Mouse (Mus musculus) G1E (cell line): ENCODE results near the gene Slc2a1.

ENCODE experiments used
- CTCF ChIP-seq: IDR thresholded peaks from 2 replicates; pipeline ENCODE4 v1.5.1; 2012; ENCODE audit warnings: low read depth, low read length, inconsistent platforms, mixed read lengths
- GATA1 ChIP-seq: IDR thresholded peaks from 2 replicates; pipeline ENCODE4 v1.6.1; 2012; ENCODE audit warnings: borderline replicate concordance, low read length, inconsistent platforms, mixed read lengths

GRCm38 (mm10) chr4:119115611-119116070 is 7.1 kb downstream of the Slc2a1 start:
- TF ChIP-seq CTCF (no peak), GATA1 (no peak)
